Mouse (Mus musculus) forebrain, embryonic 13.5 days (tissue): ENCODE data around the gene D630045J12Rik. TPM values are rescaled to one million over a fixed set of nuclear protein-coding genes. Genes with fewer than 3 reads are reported as not detected.

Source experiments
- ATAC-seq: fragments of 200-750 bp; cut with Nextera tagmentation; 2 replicates; pipeline ENCODE4 v1.8.0; 2017
- H3K27ac ChIP-seq: fragments of 300-500 bp; sonication (generic); 2 replicates; pipeline ENCODE4 v1.5.1; 2015; ENCODE audit warnings: inconsistent platforms, mild to moderate bottlenecking, moderate library complexity
- H3K27me3 ChIP-seq: fragments of 300-500 bp; sonication (generic); 2 replicates; pipeline ENCODE4 v1.6.1; 2015; ENCODE audit warnings: mild to moderate bottlenecking, inconsistent platforms
- H3K36me3 ChIP-seq: fragments of 300-500 bp; sonication (generic); 2 replicates; pipeline ENCODE4 v1.6.1; 2015; ENCODE audit warnings: mild to moderate bottlenecking, inconsistent platforms; ENCODE audit not compliant: poor library complexity, severe bottlenecking
- H3K4me1 ChIP-seq: fragments of 300-500 bp; sonication (generic); 2 replicates; pipeline ENCODE4 v1.6.1; 2015; ENCODE audit warnings: inconsistent platforms
- H3K4me2 ChIP-seq: fragments of 300-500 bp; sonication (generic); 2 replicates; pipeline ENCODE4 v1.6.1; 2015; ENCODE audit warnings: inconsistent platforms, mild to moderate bottlenecking, moderate library complexity
- H3K4me3 ChIP-seq: fragments of 300-500 bp; sonication (generic); 2 replicates; pipeline ENCODE4 v1.5.1; 2015; ENCODE audit warnings: mild to moderate bottlenecking, inconsistent platforms
- H3K9ac ChIP-seq: fragments of 300-500 bp; sonication (generic); 2 replicates; pipeline ENCODE4 v1.6.1; 2015; ENCODE audit warnings: mild to moderate bottlenecking, inconsistent platforms
- H3K9me3 ChIP-seq: fragments of 300-500 bp; sonication (generic); replicated peaks from 2 replicates; pipeline ENCODE4 v1.6.1; 2016; ENCODE audit warnings: inconsistent platforms
- WGBS: fragments of 180-500 bp; shearing (Covaris S2); methylation state at CpG from one replicate; pipeline ENCODE4 v1.1.7; 2015; 5-methylcytosine and 5-hydroxymethylcytosine counted together
- polyA plus RNA-seq: library from polyadenylated mRNA; unstranded; fragments of >200 nt; fragmentation: Nextera tagmentation; extraction: Ambion mirVana; gene quantifications from 2 replicates; pipeline ENCODE4 v1.2.1, GENCODE M21; 2015

The D630045J12Rik gene
- polyA plus RNA-seq, 1 experiment from 2014 or later = 10.9 TPM

GRCm38 (mm10) chr6:38238382-38238781 is 15.4 kb downstream of the D630045J12Rik start:
- Histone ChIP-seq H3K9me3 (no peaks in the 10 kb centered on the region; the same call in 1 of the 2 replicates), H3K27me3 (no peaks in the 10 kb centered on the region), H3K9ac (no peak overlapping the region), H3K36me3 (no peaks in the 10 kb centered on the region), H3K4me2 (no peak overlapping the region), H3K4me3 (no peak overlapping the region), H3K4me1 (peaks cover 33% of the 10 kb centered on the region), H3K27ac (no peak overlapping the region)
- WGBS = 69% methylated on average over 4 of the region's 4 CpGs
- ATAC-seq = no peak

- no peak overlapping the region for H3K4me3 ChIP-seq
- H3K4me2 ChIP-seq = no peak overlapping the region
- no peaks in the 10 kb centered on the region; the same call in 1 of the 2 replicates for H3K9me3 ChIP-seq
- no peak overlapping the region for H3K9ac ChIP-seq
- peaks cover 27% of the 10 kb centered on the region for H3K4me1 ChIP-seq
- ATAC-seq = no peak
- no peaks in the 10 kb centered on the region for H3K36me3 ChIP-seq
- no peaks in the 10 kb centered on the region for H3K27me3 ChIP-seq
- no peak overlapping the region for H3K27ac ChIP-seq
- 88% methylated on average over 7 of the region's 7 CpGs for WGBS
These were observed 17.7 kb downstream of the D630045J12Rik start for GRCm38 (mm10) chr6:38235991-38236658.

GRCm38 (mm10) chr6:38233803-38234202 is 20.0 kb downstream of the D630045J12Rik start:
- no peak overlapping the region for H3K4me3 ChIP-seq
- H3K4me1 ChIP-seq = peaks cover 15% of the 10 kb centered on the region
- ATAC-seq = no peak
- H3K27me3 ChIP-seq = no peaks in the 10 kb centered on the region
- H3K9ac ChIP-seq = no peak overlapping the region
- H3K9me3 ChIP-seq = no peaks in the 10 kb centered on the region; the same call in 1 of the 2 replicates
- H3K27ac ChIP-seq = no peak overlapping the region
- no peak overlapping the region for H3K4me2 ChIP-seq
- 95% methylated on average over 3 of the region's 3 CpGs for WGBS
- H3K36me3 ChIP-seq = peaks cover 4% of the 10 kb centered on the region; the same call in 1 of the 2 replicates

- H3K4me3 ChIP-seq = no peak overlapping the region
- no peaks in the 10 kb centered on the region; the same call in 1 of the 2 replicates for H3K9me3 ChIP-seq
- no peaks in the 10 kb centered on the region for H3K27me3 ChIP-seq
- ATAC-seq = no peak
- H3K4me1 ChIP-seq = peaks cover 15% of the 10 kb centered on the region
- WGBS = 65% methylated on average over 3 of the region's 3 CpGs
- no peak overlapping the region for H3K4me2 ChIP-seq
- H3K27ac ChIP-seq = no peak overlapping the region
- no peak overlapping the region for H3K9ac ChIP-seq
- H3K36me3 ChIP-seq = peaks cover 4% of the 10 kb centered on the region; the same call in 1 of the 2 replicates
These were observed 20.9 kb downstream of the D630045J12Rik start for GRCm38 (mm10) chr6:38232917-38233316.

- no peak overlapping the region for H3K4me2 ChIP-seq
- H3K9ac ChIP-seq = no peak overlapping the region
- no peaks in the 10 kb centered on the region for H3K27me3 ChIP-seq
- peak; percentile 26; the same call in 1 of the 2 replicates for ATAC-seq
- peaks cover 15% of the 10 kb centered on the region for H3K4me1 ChIP-seq
- no peaks in the 10 kb centered on the region for H3K9me3 ChIP-seq
- 73% methylated on average over 4 of the region's 4 CpGs for WGBS
- no peak overlapping the region for H3K27ac ChIP-seq
- peaks cover 4% of the 10 kb centered on the region; the same call in 1 of the 2 replicates for H3K36me3 ChIP-seq
- H3K4me3 ChIP-seq = no peak overlapping the region
These were observed 21.8 kb downstream of the D630045J12Rik start for GRCm38 (mm10) chr6:38231994-38232393.

- peaks cover under 1% of the 10 kb centered on the region; the same call in 1 of the 2 replicates for H3K36me3 ChIP-seq
- H3K9ac ChIP-seq = no peak overlapping the region
- no peaks in the 10 kb centered on the region for H3K27me3 ChIP-seq
- H3K9me3 ChIP-seq = no peaks in the 10 kb centered on the region
- 23% methylated on average over 1 of the region's 1 CpGs for WGBS
- peaks cover 19% of the 10 kb centered on the region for H3K4me1 ChIP-seq
- ATAC-seq = peak; percentile 70
- H3K4me3 ChIP-seq = no peak overlapping the region
- H3K4me2 ChIP-seq = no peak overlapping the region
- no peak overlapping the region for H3K27ac ChIP-seq
These were observed 29.7 kb downstream of the D630045J12Rik start for GRCm38 (mm10) chr6:38224079-38224478.

- WGBS = 97% methylated on average over 2 of the region's 2 CpGs
These were observed 34.5 kb downstream of the D630045J12Rik start for GRCm38 (mm10) chr6:38219261-38219660.

GRCm38 (mm10) chr6:38215448-38216110 is 38.2 kb downstream of the D630045J12Rik start:
- H3K36me3 ChIP-seq = peaks cover 7% of the 10 kb centered on the region; the same call in 1 of the 2 replicates
- no peak overlapping the region for H3K4me2 ChIP-seq
- H3K27ac ChIP-seq = peak overlapping the region; percentile 31; the same call in 1 of the 2 replicates
- peaks cover 23% of the 10 kb centered on the region for H3K4me1 ChIP-seq
- H3K4me3 ChIP-seq = no peak overlapping the region
- peak; percentile 74 for ATAC-seq
- H3K9me3 ChIP-seq = peaks cover 9% of the 10 kb centered on the region; the same call in 1 of the 2 replicates
- H3K9ac ChIP-seq = no peak overlapping the region
- no peaks in the 10 kb centered on the region for H3K27me3 ChIP-seq
- WGBS = 51% methylated on average over 14 of the region's 14 CpGs

More at GRCm38 (mm10) chr6:38219261-38219660, 34.5 kb downstream of the D630045J12Rik start:
- Histone ChIP-seq H3K4me3 (no peak overlapping the region), H3K27me3 (no peaks in the 10 kb centered on the region), H3K27ac (no peak overlapping the region), H3K4me1 (peaks cover 31% of the 10 kb centered on the region), H3K4me2 (no peak overlapping the region), H3K9me3 (no peaks in the 10 kb centered on the region), H3K9ac (no peak overlapping the region), H3K36me3 (no peaks in the 10 kb centered on the region)
- ATAC-seq = no peak; the same call in 1 of the 2 replicates

GRCm38 (mm10) chr6:38207621-38208020 is 46.2 kb downstream of the D630045J12Rik start:
- Histone ChIP-seq H3K4me1 (peaks cover 28% of the 10 kb centered on the region), H3K36me3 (peaks cover 10% of the 10 kb centered on the region; the same call in 1 of the 2 replicates), H3K27ac (peak overlapping the region; percentile 37; the same call in 1 of the 2 replicates), H3K27me3 (no peaks in the 10 kb centered on the region), H3K9ac (0 out of 2 replicates have a peak overlapping the region, but pooled peaks have one; percentile 5), H3K4me3 (no peak overlapping the region), H3K4me2 (no peak overlapping the region), H3K9me3 (peaks cover 3% of the 10 kb centered on the region; the same call in 1 of the 2 replicates)
- no peak; the same call in 1 of the 2 replicates for ATAC-seq
- 36% methylated on average over 2 of the region's 2 CpGs for WGBS

- Histone ChIP-seq H3K9ac (peak overlapping the region; percentile 5; the same call in 1 of the 2 replicates), H3K9me3 (no peaks in the 10 kb centered on the region), H3K27me3 (no peaks in the 10 kb centered on the region), H3K4me3 (no peak overlapping the region), H3K4me1 (peaks cover 28% of the 10 kb centered on the region), H3K36me3 (peaks cover 8% of the 10 kb centered on the region; the same call in 1 of the 2 replicates), H3K27ac (peak overlapping the region; percentile 37), H3K4me2 (no peak overlapping the region)
- ATAC-seq = peak; percentile 52
- under 1% methylated on average over 8 of the region's 8 CpGs for WGBS
These were observed 46.8 kb downstream of the D630045J12Rik start for GRCm38 (mm10) chr6:38206941-38207531.

- Histone ChIP-seq H3K4me1 (peaks cover 28% of the 10 kb centered on the region), H3K27me3 (no peaks in the 10 kb centered on the region), H3K9ac (no peak overlapping the region), H3K4me3 (no peak overlapping the region), H3K4me2 (no peak overlapping the region), H3K27ac (no peak overlapping the region), H3K9me3 (no peaks in the 10 kb centered on the region), H3K36me3 (peaks cover 8% of the 10 kb centered on the region; the same call in 1 of the 2 replicates)
- WGBS = 83% methylated on average over 6 of the region's 6 CpGs
- ATAC-seq = no peak
These were observed 48.4 kb downstream of the D630045J12Rik start for GRCm38 (mm10) chr6:38205375-38205774.
